Mouse (Mus musculus): ENCODE measurements around the gene Adck1. TPM values are rescaled to one million over a fixed set of nuclear protein-coding genes. Genes with fewer than 3 reads are reported as not detected.

Adck1 gene
- polyA plus RNA-seq (2015; fragmentation: Nextera tagmentation; extraction: Ambion mirVana): 6.5 and 8.3 TPM in 2 replicates

GRCm38 (mm10) chr12:88360441-88361119, at the start of gene Adck1:
Adck1 (plus strand) TSS chr12:88360554.

GRCm38 (mm10) chr12:88323926-88324325, 36.4 kb upstream of the Adck1 start, which contains the start of gene Gm5039:
Gm5039 (minus strand) TSS chr12:88324026.

Other genes with a start within 250 kb of the Adck1 start
- gene Gm10436, start 178.4 kb upstream of the Adck1 start, polyA plus RNA-seq (2015; fragmentation: Nextera tagmentation; extraction: Ambion mirVana): not detected in 2 replicates
- not detected in 2 replicates for gene Gm8332, start 110.5 kb upstream of the Adck1 start, polyA plus RNA-seq (2015; fragmentation: Nextera tagmentation; extraction: Ambion mirVana)
- not detected in 2 replicates for gene Gm5662, start 86.1 kb upstream of the Adck1 start, polyA plus RNA-seq (2015; fragmentation: Nextera tagmentation; extraction: Ambion mirVana)
- not detected in 2 replicates for gene Gm5039, start 36.5 kb upstream of the Adck1 start, polyA plus RNA-seq (2015; fragmentation: Nextera tagmentation; extraction: Ambion mirVana)